In genomic region chr13:93094204-93094935, GRCm38 (mm10) we compare ENCODE assay signal across 10 mouse cellular contexts. TPM values are rescaled to one million over a fixed set of nuclear protein-coding genes. Genes with fewer than 3 reads are reported as not detected.
DNase-seq lines count a peak whose midpoint lies in the region; ATAC-seq lines count a peak whose summit lies in the region.
"Had no signal": no experiment of that assay in that cellular context is flagged by ENCODE, and none has a peak within 500 bp of the region (broad histone marks: within the 10 kb centered on the region; RNA-seq: fewer than 3 reads in every experiment).

No protein-coding gene starts in this region.

- peak overlapping the region; percentile 34; the same call in 1 of the 2 replicates for H3K27ac ChIP-seq in heart, embryonic 15.5 days
- no peak overlapping the region for H3K27ac ChIP-seq in heart, embryonic 11.5 days (ENCODE audit: low read depth, low read length)
- H3K27ac ChIP-seq: heart, embryonic 13.5 days; limb, embryonic 15.5 days had no signal

- H3K27me3 ChIP-seq in heart, embryonic 15.5 days, result no peaks in the 10 kb centered on the region
- H3K27me3 ChIP-seq in heart, embryonic 11.5 days (ENCODE audit: control insufficient read depth, insufficient read depth, low read length), result no peaks in the 10 kb centered on the region
- H3K27me3 ChIP-seq in megakaryocyte, embryonic 14.5 days (replicated peaks), result no peaks in the 10 kb centered on the region
- H3K27me3 ChIP-seq: heart, embryonic 13.5 days; limb, embryonic 15.5 days had no signal

- no peak overlapping the region for H3K9ac ChIP-seq in heart, embryonic 15.5 days
- H3K9ac ChIP-seq in heart, embryonic 11.5 days (ENCODE audit: low read depth, low read length), result no peak overlapping the region
- H3K9ac ChIP-seq: heart, embryonic 13.5 days; limb, embryonic 15.5 days had no signal

- intact Hi-C loops in gastrocnemius, postnatal 14 days (cut with DNase I; ENCODE audit: low total_unique reads), result no loop called here

- H3K36me3 ChIP-seq in heart, embryonic 15.5 days, result peaks cover 11% of the 10 kb centered on the region; the same call in 1 of the 2 replicates
- H3K36me3 ChIP-seq in heart, embryonic 11.5 days (ENCODE audit: control insufficient read depth, insufficient read depth, low read length), result no peaks in the 10 kb centered on the region
- H3K36me3 ChIP-seq in megakaryocyte, embryonic 14.5 days (replicated peaks; ENCODE audit: low read length), result no peaks in the 10 kb centered on the region
- H3K36me3 ChIP-seq: limb, embryonic 15.5 days had no signal

- peak; percentile 41 to 43 for DNase-seq in right cerebral cortex, adult 2 months (ENCODE audit: low spot score in 2 of 2)
- DNase-seq in right cerebral cortex, postnatal 36 days (ENCODE audit: low spot score in 2 of 2), result no peak
- no peak for DNase-seq in Muller cell, postnatal 12 days (ENCODE audit: inconsistent ontology term)
- no peak for DNase-seq in gastrocnemius, postnatal 14 days
- no peak for DNase-seq in kidney, postnatal 25 days

- H3K4me2 ChIP-seq in heart, embryonic 15.5 days, result no peak overlapping the region
- H3K4me2 ChIP-seq in heart, embryonic 11.5 days, result no peak overlapping the region
- H3K4me2 ChIP-seq: heart, embryonic 13.5 days; limb, embryonic 15.5 days had no signal

- peaks cover 18% of the 10 kb centered on the region for H3K4me1 ChIP-seq in heart, embryonic 15.5 days (replicated peaks)
- H3K4me1 ChIP-seq in heart, embryonic 11.5 days (ENCODE audit: control insufficient read depth, insufficient read depth, low read length), result peaks cover 7% of the 10 kb centered on the region; the same call in 1 of the 2 replicates
- H3K4me1 ChIP-seq in megakaryocyte, embryonic 14.5 days, result peaks cover 29% of the 10 kb centered on the region
- H3K4me1 ChIP-seq: limb, embryonic 15.5 days had no signal

- ATAC-seq in heart, embryonic 15.5 days (replicated peaks; ENCODE audit: insufficient number of reproducible peaks, insufficient read depth, low FRiP score, low read depth), result no peak
- ATAC-seq in heart, embryonic 11.5 days (replicated peaks; ENCODE audit: insufficient number of reproducible peaks, low FRiP score, low TSS enrichment), result no peak

- no peak overlapping the region for H3K4me3 ChIP-seq in heart, embryonic 15.5 days
- no peak overlapping the region for H3K4me3 ChIP-seq in heart, embryonic 11.5 days (ENCODE audit: low read depth, low read length)
- peak overlapping the region; percentile 0 for H3K4me3 ChIP-seq in megakaryocyte, embryonic 14.5 days (replicated peaks)
- H3K4me3 ChIP-seq: heart, embryonic 13.5 days; limb, embryonic 15.5 days had no signal

- 52% methylated on average over 10 of the region's 10 CpGs for WGBS in heart, embryonic 15.5 days
- 58% methylated on average over 10 of the region's 10 CpGs for whole genome bisulfite sequencing in heart, embryonic 11.5 days (ENCODE audit: insufficient replicate concordance)

- H3K9me3 ChIP-seq in heart, embryonic 15.5 days (replicated peaks), result no peaks in the 10 kb centered on the region
- no peaks in the 10 kb centered on the region for H3K9me3 ChIP-seq in heart, embryonic 11.5 days (replicated peaks; ENCODE audit: control insufficient read depth, low read length)
- H3K9me3 ChIP-seq in megakaryocyte, embryonic 14.5 days, result peaks cover 11% of the 10 kb centered on the region
- H3K9me3 ChIP-seq: heart, embryonic 13.5 days; limb, embryonic 15.5 days had no signal

RNA-seq across cellular contexts. Expression of gene Cmya5, which starts 50.2 kb away (rescaled TPM):
- 5.6 and 5.7 TPM in 2 replicates for polyA plus RNA-seq in heart, embryonic 15.5 days (2015; fragmentation: Nextera tagmentation; extraction: Ambion mirVana)
- polyA plus RNA-seq in heart, embryonic 11.5 days (2014; fragmentation: Nextera tagmentation; extraction: Ambion mirVana), result 4.6 and 5.0 TPM in 2 replicates
- 0.02 TPM in 1 of 2 replicates, not detected in the other for polyA plus RNA-seq in megakaryocyte, embryonic 14.5 days (2012; ENCODE audit: insufficient read depth, low replicate concordance)
- 100 to 1,000 TPM; 507 to 599 TPM for total RNA-seq in gastrocnemius, postnatal 14 days (2021)

Comparison
In these comparisons a context has a peak if more than half of its experiments do, and no peak if none do; other contexts are left out.
1. DNase-seq: peak in right cerebral cortex, adult 2 months (2 of 2); none in right cerebral cortex, postnatal 36 days (0 of 2), Muller cell, postnatal 12 days (single experiment), gastrocnemius, postnatal 14 days (single experiment) and kidney, postnatal 25 days (0 of 2).